Mouse (Mus musculus): ENCODE results near the gene Aktip. TPM values are rescaled to one million over a fixed set of nuclear protein-coding genes. Genes with fewer than 3 reads are reported as not detected.

The Aktip gene
- polyA plus RNA-seq, 1 experiment = 48.4 TPM

DNA sequence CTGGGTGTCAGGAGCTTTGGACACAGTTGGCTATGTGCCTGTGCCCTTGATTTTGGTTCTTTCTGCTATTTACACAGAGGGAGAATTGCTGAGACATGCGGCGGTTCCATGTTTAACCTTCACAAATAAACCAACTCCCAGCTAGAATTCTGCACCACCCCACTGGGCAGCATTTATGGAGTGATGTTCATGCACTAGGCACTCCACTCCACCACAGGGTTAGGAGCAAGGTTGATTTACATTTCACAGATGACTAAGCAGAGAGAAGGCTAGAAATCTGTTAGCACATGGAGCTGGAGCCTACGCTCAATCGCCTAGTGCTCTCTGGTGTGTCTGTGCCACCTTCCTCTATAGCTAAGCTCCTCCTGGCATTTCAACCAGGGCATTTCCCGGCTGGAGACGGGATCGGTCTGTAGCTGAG is 27.7 kb upstream of the Aktip start:
- H3K36me3 ChIP-seq (ENCODE audit: control insufficient read depth, insufficient read depth, low read length) = no peaks in the 10 kb centered on the region; the same call in 1 of the 2 replicates
- H3K4me3 ChIP-seq (ENCODE audit: control insufficient read depth, low read depth, low read length) = no peak overlapping the region
- no peaks in the 10 kb centered on the region for H3K4me1 ChIP-seq (ENCODE audit: control insufficient read depth, insufficient read depth, low read length)
- no peak for TF ChIP-seq POLR2A (IDR thresholded peaks at IDR 0.05; ENCODE audit: control insufficient read depth, low read depth, low read length)
- no peak for TF ChIP-seq CTCF (IDR thresholded peaks at IDR 0.05; ENCODE audit: control insufficient read depth, insufficient read depth, insufficient replicate concordance, low read depth, low read length)
- H3K27ac ChIP-seq (ENCODE audit: control insufficient read depth, insufficient read depth, low read depth, low read length) = no peak overlapping the region
- H3K27me3 ChIP-seq (ENCODE audit: control insufficient read depth, insufficient read depth, low read length) = no peaks in the 10 kb centered on the region

DNA sequence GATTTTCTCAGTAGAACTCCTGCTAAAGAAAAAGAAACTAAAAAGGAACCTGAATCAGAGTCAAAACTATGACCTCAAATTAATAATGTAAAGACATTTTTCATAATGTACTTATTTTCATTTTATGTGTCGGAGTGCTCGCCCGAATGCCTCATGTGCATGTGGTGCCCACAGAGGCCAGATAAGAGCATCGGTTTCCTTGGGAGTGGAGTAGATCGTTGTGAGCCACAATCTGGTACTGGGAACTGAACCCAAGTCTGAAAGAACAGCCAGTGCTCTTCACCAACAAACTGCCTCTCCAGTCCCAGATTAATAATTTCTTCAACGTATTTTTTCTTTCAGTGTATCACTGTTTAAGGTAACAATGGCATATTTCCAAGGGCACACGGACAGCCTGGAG is 24.5 kb upstream of the Aktip start:
- TF ChIP-seq POLR2A (IDR thresholded peaks at IDR 0.05; ENCODE audit: control insufficient read depth, low read depth, low read length) (no peak), CTCF (IDR thresholded peaks at IDR 0.05; ENCODE audit: control insufficient read depth, insufficient read depth, insufficient replicate concordance, low read depth, low read length) (no peak)
- no peaks in the 10 kb centered on the region; the same call in 1 of the 2 replicates for H3K36me3 ChIP-seq (ENCODE audit: control insufficient read depth, insufficient read depth, low read length)
- H3K4me1 ChIP-seq (ENCODE audit: control insufficient read depth, insufficient read depth, low read length) = no peaks in the 10 kb centered on the region
- no peak overlapping the region for H3K4me3 ChIP-seq (ENCODE audit: control insufficient read depth, low read depth, low read length)
- H3K27ac ChIP-seq (ENCODE audit: control insufficient read depth, insufficient read depth, low read depth, low read length) = no peak overlapping the region
- H3K27me3 ChIP-seq (ENCODE audit: control insufficient read depth, insufficient read depth, low read length) = no peaks in the 10 kb centered on the region

DNA sequence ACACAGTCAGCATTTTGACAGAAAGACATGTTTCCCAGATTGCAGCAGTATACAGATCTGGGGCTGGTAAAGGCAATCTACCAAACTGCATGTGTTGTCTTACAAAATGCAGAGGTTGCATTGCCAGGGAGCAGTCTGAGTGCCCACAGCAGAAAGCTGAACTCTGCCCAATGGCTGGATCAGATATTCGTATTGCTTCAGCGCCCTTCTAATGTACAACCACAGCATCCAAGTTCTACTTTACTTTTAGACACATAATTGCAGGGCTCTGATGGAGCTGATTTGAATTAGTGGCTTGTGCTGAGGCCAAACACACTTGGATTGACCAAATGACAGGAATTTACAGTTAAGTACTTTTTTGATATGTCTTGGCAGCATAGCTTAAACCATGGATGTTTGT is 22.1 kb upstream of the Aktip start:
- H3K4me3 ChIP-seq (ENCODE audit: control insufficient read depth, low read depth, low read length) = no peak overlapping the region
- no peaks in the 10 kb centered on the region; the same call in 1 of the 2 replicates for H3K36me3 ChIP-seq (ENCODE audit: control insufficient read depth, insufficient read depth, low read length)
- TF ChIP-seq CTCF (IDR thresholded peaks at IDR 0.05; ENCODE audit: control insufficient read depth, insufficient read depth, insufficient replicate concordance, low read depth, low read length) = no peak
- TF ChIP-seq POLR2A (IDR thresholded peaks at IDR 0.05; ENCODE audit: control insufficient read depth, low read depth, low read length) = no peak
- H3K27me3 ChIP-seq (ENCODE audit: control insufficient read depth, insufficient read depth, low read length) = no peaks in the 10 kb centered on the region
- H3K4me1 ChIP-seq (ENCODE audit: control insufficient read depth, insufficient read depth, low read length) = no peaks in the 10 kb centered on the region
- no peak overlapping the region for H3K27ac ChIP-seq (ENCODE audit: control insufficient read depth, insufficient read depth, low read depth, low read length)

DNA sequence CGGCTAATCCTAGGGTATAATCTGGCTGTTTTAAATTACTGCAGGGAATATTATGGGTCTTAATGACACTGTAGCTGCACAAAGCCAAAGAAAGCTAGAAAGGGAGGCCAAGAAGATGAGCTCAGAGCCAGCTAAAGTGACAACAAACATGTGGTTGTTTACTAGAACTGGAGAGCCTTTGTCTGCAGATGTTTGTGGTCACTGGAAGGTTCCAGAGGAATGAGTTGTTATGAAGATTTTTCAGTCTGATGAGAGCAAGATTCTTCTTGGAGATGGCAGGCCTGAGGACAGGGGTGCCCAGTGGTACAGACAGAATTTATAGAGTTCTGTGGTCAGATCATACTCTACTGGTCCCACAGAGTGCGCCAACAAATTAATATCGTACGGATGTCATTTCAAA is 18.5 kb upstream of the Aktip start:
- H3K4me1 ChIP-seq (ENCODE audit: control insufficient read depth, insufficient read depth, low read length) = no peaks in the 10 kb centered on the region
- no peak overlapping the region for H3K4me3 ChIP-seq (ENCODE audit: control insufficient read depth, low read depth, low read length)
- no peaks in the 10 kb centered on the region for H3K27me3 ChIP-seq (ENCODE audit: control insufficient read depth, insufficient read depth, low read length)
- no peaks in the 10 kb centered on the region for H3K36me3 ChIP-seq (ENCODE audit: control insufficient read depth, insufficient read depth, low read length)
- H3K27ac ChIP-seq (ENCODE audit: control insufficient read depth, insufficient read depth, low read depth, low read length) = no peak overlapping the region
- TF ChIP-seq POLR2A (IDR thresholded peaks at IDR 0.05; ENCODE audit: control insufficient read depth, low read depth, low read length) = no peak
- TF ChIP-seq CTCF (IDR thresholded peaks at IDR 0.05; ENCODE audit: control insufficient read depth, insufficient read depth, insufficient replicate concordance, low read depth, low read length) = no peak

DNA sequence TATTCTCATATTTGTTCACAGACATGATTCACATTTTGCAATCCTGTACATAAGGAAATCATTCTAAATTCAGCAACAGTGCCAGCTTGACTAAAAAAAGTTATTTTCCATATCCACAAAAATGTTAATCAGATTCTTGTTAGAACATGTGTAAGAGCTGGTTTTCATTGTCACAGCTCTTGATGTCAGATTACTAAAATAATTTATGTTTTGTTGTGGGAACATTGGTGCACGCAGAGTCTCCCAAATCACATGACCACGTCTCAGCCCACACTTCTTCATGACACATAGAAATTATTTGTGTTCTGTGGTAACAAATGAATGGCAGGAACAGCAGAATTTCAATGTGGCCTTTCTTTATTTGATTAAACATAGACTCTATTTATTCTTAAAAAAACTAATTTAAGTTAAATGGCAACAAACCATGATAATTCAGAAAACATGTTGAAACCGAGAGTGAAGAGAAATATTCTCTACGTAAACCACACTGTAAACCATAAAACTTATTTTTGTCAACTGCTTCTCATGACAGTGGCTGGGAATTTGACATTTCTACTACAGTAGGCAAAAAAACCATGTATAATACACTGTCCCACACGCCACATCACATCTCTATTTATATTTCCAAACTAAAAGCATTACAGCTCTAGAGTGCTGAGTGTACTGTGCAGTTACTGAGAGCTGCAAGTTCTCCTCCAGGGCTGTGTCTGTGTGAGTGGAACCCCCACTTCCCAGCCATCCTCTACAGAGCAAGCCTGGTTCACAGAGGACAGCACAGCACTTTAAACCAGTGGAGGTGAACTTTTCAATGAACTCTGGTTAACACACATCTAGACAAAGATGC is 17.5 kb upstream of the Aktip start:
- H3K4me3 ChIP-seq (ENCODE audit: control insufficient read depth, low read depth, low read length) = no peak overlapping the region
- H3K27ac ChIP-seq (ENCODE audit: control insufficient read depth, insufficient read depth, low read depth, low read length) = no peak overlapping the region
- TF ChIP-seq CTCF (IDR thresholded peaks at IDR 0.05; ENCODE audit: control insufficient read depth, insufficient read depth, insufficient replicate concordance, low read depth, low read length) (no peak), POLR2A (IDR thresholded peaks at IDR 0.05; ENCODE audit: control insufficient read depth, low read depth, low read length) (no peak)
- no peaks in the 10 kb centered on the region for H3K27me3 ChIP-seq (ENCODE audit: control insufficient read depth, insufficient read depth, low read length)
- no peaks in the 10 kb centered on the region for H3K36me3 ChIP-seq (ENCODE audit: control insufficient read depth, insufficient read depth, low read length)
- H3K4me1 ChIP-seq (ENCODE audit: control insufficient read depth, insufficient read depth, low read length) = no peaks in the 10 kb centered on the region

DNA sequence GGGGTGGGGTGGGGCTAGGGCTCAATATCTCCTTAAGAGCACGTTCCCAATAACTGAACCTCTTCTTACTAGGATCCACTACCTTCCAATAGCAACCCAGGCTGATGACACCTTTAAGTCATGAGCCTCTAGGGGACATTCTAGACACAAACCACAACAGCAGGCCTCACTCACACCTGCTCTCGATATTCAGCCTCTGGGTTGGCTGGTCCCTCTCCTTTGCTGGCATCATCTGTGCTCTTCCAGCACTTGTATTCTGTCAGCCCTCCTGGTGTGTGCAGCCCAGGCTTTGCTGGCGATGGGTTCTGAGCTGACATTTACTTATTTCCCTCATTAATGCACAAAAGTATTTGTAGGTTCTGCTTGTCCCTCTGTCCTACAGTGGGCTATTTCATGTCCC is 14.5 kb upstream of the Aktip start:
- Histone ChIP-seq H3K27ac (ENCODE audit: control insufficient read depth, insufficient read depth, low read depth, low read length) (no peak overlapping the region), H3K4me3 (ENCODE audit: control insufficient read depth, low read depth, low read length) (no peak overlapping the region), H3K36me3 (ENCODE audit: control insufficient read depth, insufficient read depth, low read length) (no peaks in the 10 kb centered on the region), H3K27me3 (ENCODE audit: control insufficient read depth, insufficient read depth, low read length) (no peaks in the 10 kb centered on the region), H3K4me1 (ENCODE audit: control insufficient read depth, insufficient read depth, low read length) (no peaks in the 10 kb centered on the region)
- TF ChIP-seq CTCF (IDR thresholded peaks at IDR 0.05; ENCODE audit: control insufficient read depth, insufficient read depth, insufficient replicate concordance, low read depth, low read length) (no peak), POLR2A (IDR thresholded peaks at IDR 0.05; ENCODE audit: control insufficient read depth, low read depth, low read length) (no peak)

DNA sequence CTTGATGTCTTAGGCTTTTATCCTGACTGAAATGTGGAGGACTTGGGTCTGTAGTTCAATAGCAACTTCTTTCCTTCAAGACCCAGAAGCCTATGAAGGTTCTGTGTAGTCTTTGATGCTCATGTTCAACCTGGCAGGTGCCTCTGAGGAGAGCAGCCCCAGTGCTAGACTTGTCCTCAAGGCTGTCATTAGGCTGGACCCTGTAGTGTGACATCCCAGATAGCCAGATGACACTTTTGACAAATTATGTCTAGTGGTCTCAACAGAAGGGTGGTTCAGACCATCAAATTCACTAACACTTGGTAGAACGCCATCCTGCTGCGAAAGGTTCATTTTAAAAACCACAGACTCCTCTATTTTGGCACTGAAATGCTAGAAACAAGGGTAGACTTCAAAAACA is 13.2 kb upstream of the Aktip start:
- H3K27ac ChIP-seq (ENCODE audit: control insufficient read depth, insufficient read depth, low read depth, low read length) = no peak overlapping the region
- H3K4me1 ChIP-seq (ENCODE audit: control insufficient read depth, insufficient read depth, low read length) = no peaks in the 10 kb centered on the region
- H3K27me3 ChIP-seq (ENCODE audit: control insufficient read depth, insufficient read depth, low read length) = no peaks in the 10 kb centered on the region
- no peaks in the 10 kb centered on the region for H3K36me3 ChIP-seq (ENCODE audit: control insufficient read depth, insufficient read depth, low read length)
- no peak overlapping the region for H3K4me3 ChIP-seq (ENCODE audit: control insufficient read depth, low read depth, low read length)
- TF ChIP-seq CTCF (IDR thresholded peaks at IDR 0.05; ENCODE audit: control insufficient read depth, insufficient read depth, insufficient replicate concordance, low read depth, low read length) (no peak), POLR2A (IDR thresholded peaks at IDR 0.05; ENCODE audit: control insufficient read depth, low read depth, low read length) (no peak)
